Mouse (Mus musculus): ENCODE results near the gene Mturn. TPM values are rescaled to one million over a fixed set of nuclear protein-coding genes. Genes with fewer than 3 reads are reported as not detected.

Mturn gene
- polyA plus RNA-seq, 1 experiment from 2014 or later: 5.0 TPM

GRCm38 (mm10) chr6:54691368-54692116, 10.1 kb downstream of the Mturn start:
- no peak overlapping the region for H3K4me3 ChIP-seq (ENCODE audit: low read length)
- no peaks in the 10 kb centered on the region for H3K27me3 ChIP-seq (ENCODE audit: control insufficient read depth, insufficient read depth, low read depth, low read length)
- H3K27ac ChIP-seq (ENCODE audit: low read length): no peak overlapping the region
- H3K36me3 ChIP-seq (ENCODE audit: control insufficient read depth, insufficient read depth, low read length): no peaks in the 10 kb centered on the region
- H3K4me1 ChIP-seq (replicated peaks; ENCODE audit: control insufficient read depth, insufficient read depth, low read length): no peaks in the 10 kb centered on the region
- H3K9ac ChIP-seq (ENCODE audit: low read length): no peak overlapping the region
- no peak for ATAC-seq (ENCODE audit: low read depth)
- no peaks in the 10 kb centered on the region for H3K9me3 ChIP-seq (ENCODE audit: control insufficient read depth, low read length)
- WGBS: 60% methylated on average over 14 of the region's 14 CpGs
- no peak overlapping the region for H3K4me2 ChIP-seq (ENCODE audit: low read depth, low read length)

- no peaks in the 10 kb centered on the region for H3K9me3 ChIP-seq (ENCODE audit: control insufficient read depth, low read length)
- 73% methylated on average over 1 of the region's 1 CpGs for WGBS
- H3K27me3 ChIP-seq (ENCODE audit: control insufficient read depth, insufficient read depth, low read depth, low read length): no peaks in the 10 kb centered on the region
- H3K4me2 ChIP-seq (ENCODE audit: low read depth, low read length): no peak overlapping the region
- ATAC-seq (ENCODE audit: low read depth): no peak
- no peak overlapping the region for H3K4me3 ChIP-seq (ENCODE audit: low read length)
- H3K9ac ChIP-seq (ENCODE audit: low read length): no peak overlapping the region
- H3K36me3 ChIP-seq (ENCODE audit: control insufficient read depth, insufficient read depth, low read length): no peaks in the 10 kb centered on the region
- H3K4me1 ChIP-seq (replicated peaks; ENCODE audit: control insufficient read depth, insufficient read depth, low read length): no peaks in the 10 kb centered on the region
- H3K27ac ChIP-seq (ENCODE audit: low read length): no peak overlapping the region
Observed at GRCm38 (mm10) chr6:54692201-54692600, 10.8 kb downstream of the Mturn start.

GRCm38 (mm10) chr6:54693286-54693685, 11.9 kb downstream of the Mturn start:
- Histone ChIP-seq H3K27me3 (ENCODE audit: control insufficient read depth, insufficient read depth, low read depth, low read length) (no peaks in the 10 kb centered on the region), H3K27ac (ENCODE audit: low read length) (no peak overlapping the region), H3K4me3 (ENCODE audit: low read length) (no peak overlapping the region), H3K4me1 (replicated peaks; ENCODE audit: control insufficient read depth, insufficient read depth, low read length) (no peaks in the 10 kb centered on the region), H3K9ac (ENCODE audit: low read length) (no peak overlapping the region), H3K9me3 (ENCODE audit: control insufficient read depth, low read length) (no peaks in the 10 kb centered on the region), H3K4me2 (ENCODE audit: low read depth, low read length) (no peak overlapping the region), H3K36me3 (ENCODE audit: control insufficient read depth, insufficient read depth, low read length) (no peaks in the 10 kb centered on the region)
- 89% methylated on average over 6 of the region's 6 CpGs for WGBS
- no peak for ATAC-seq (ENCODE audit: low read depth)

GRCm38 (mm10) chr6:54698691-54699476, 17.5 kb downstream of the Mturn start:
- ATAC-seq (ENCODE audit: low read depth): peak; percentile 52; the same call in 1 of the 2 replicates
- WGBS: 5% methylated on average over 24 of the region's 24 CpGs
- no peaks in the 10 kb centered on the region for H3K36me3 ChIP-seq (ENCODE audit: control insufficient read depth, insufficient read depth, low read length)
- peak overlapping the region; percentile 68 for H3K9ac ChIP-seq (ENCODE audit: low read length)
- no peak overlapping the region for H3K27ac ChIP-seq (ENCODE audit: low read length)
- H3K4me3 ChIP-seq (ENCODE audit: low read length): peak overlapping the region; percentile 58
- H3K4me1 ChIP-seq (replicated peaks; ENCODE audit: control insufficient read depth, insufficient read depth, low read length): peaks cover 3% of the 10 kb centered on the region; the same call in 1 of the 2 replicates
- no peaks in the 10 kb centered on the region for H3K9me3 ChIP-seq (ENCODE audit: control insufficient read depth, low read length)
- peaks cover 13% of the 10 kb centered on the region for H3K27me3 ChIP-seq (ENCODE audit: control insufficient read depth, insufficient read depth, low read depth, low read length)
- H3K4me2 ChIP-seq (ENCODE audit: low read depth, low read length): peak overlapping the region; percentile 100

- Histone ChIP-seq H3K4me3 (ENCODE audit: low read length) (peak overlapping the region; percentile 58), H3K27me3 (ENCODE audit: control insufficient read depth, insufficient read depth, low read depth, low read length) (peaks cover 20% of the 10 kb centered on the region), H3K9me3 (ENCODE audit: control insufficient read depth, low read length) (no peaks in the 10 kb centered on the region), H3K27ac (ENCODE audit: low read length) (no peak overlapping the region), H3K9ac (ENCODE audit: low read length) (peak overlapping the region; percentile 68), H3K4me1 (replicated peaks; ENCODE audit: control insufficient read depth, insufficient read depth, low read length) (peaks cover 3% of the 10 kb centered on the region; the same call in 1 of the 2 replicates), H3K36me3 (ENCODE audit: control insufficient read depth, insufficient read depth, low read length) (no peaks in the 10 kb centered on the region), H3K4me2 (ENCODE audit: low read depth, low read length) (peak overlapping the region; percentile 100)
- ATAC-seq (ENCODE audit: low read depth): peak; percentile 91
- WGBS: 2% methylated on average over 19 of the region's 19 CpGs
Observed at GRCm38 (mm10) chr6:54699477-54700056, 18.1 kb downstream of the Mturn start.

- 89% methylated on average over 2 of the region's 2 CpGs for WGBS
- no peak for ATAC-seq (ENCODE audit: low read depth)
Observed at GRCm38 (mm10) chr6:54700516-54700915, 19.1 kb downstream of the Mturn start.

GRCm38 (mm10) chr6:54701901-54702300, 20.5 kb downstream of the Mturn start:
- Histone ChIP-seq H3K9ac (ENCODE audit: low read length) (no peak overlapping the region), H3K27ac (ENCODE audit: low read length) (no peak overlapping the region), H3K4me3 (ENCODE audit: low read length) (no peak overlapping the region), H3K4me1 (replicated peaks; ENCODE audit: control insufficient read depth, insufficient read depth, low read length) (peaks cover 7% of the 10 kb centered on the region; the same call in 1 of the 2 replicates), H3K9me3 (ENCODE audit: control insufficient read depth, low read length) (no peaks in the 10 kb centered on the region), H3K4me2 (ENCODE audit: low read depth, low read length) (no peak overlapping the region), H3K36me3 (ENCODE audit: control insufficient read depth, insufficient read depth, low read length) (no peaks in the 10 kb centered on the region), H3K27me3 (ENCODE audit: control insufficient read depth, insufficient read depth, low read depth, low read length) (peaks cover 22% of the 10 kb centered on the region)
- no peak for ATAC-seq (ENCODE audit: low read depth)
- 53% methylated on average over 9 of the region's 9 CpGs for WGBS

More at GRCm38 (mm10) chr6:54700516-54700915, 19.1 kb downstream of the Mturn start:
- H3K4me2 ChIP-seq (ENCODE audit: low read depth, low read length): no peak overlapping the region
- no peak overlapping the region for H3K9ac ChIP-seq (ENCODE audit: low read length)
- H3K36me3 ChIP-seq (ENCODE audit: control insufficient read depth, insufficient read depth, low read length): no peaks in the 10 kb centered on the region
- H3K9me3 ChIP-seq (ENCODE audit: control insufficient read depth, low read length): no peaks in the 10 kb centered on the region
- no peak overlapping the region for H3K4me3 ChIP-seq (ENCODE audit: low read length)
- H3K27me3 ChIP-seq (ENCODE audit: control insufficient read depth, insufficient read depth, low read depth, low read length): peaks cover 22% of the 10 kb centered on the region
- H3K27ac ChIP-seq (ENCODE audit: low read length): no peak overlapping the region
- peaks cover 5% of the 10 kb centered on the region; the same call in 1 of the 2 replicates for H3K4me1 ChIP-seq (replicated peaks; ENCODE audit: control insufficient read depth, insufficient read depth, low read length)

- ATAC-seq (ENCODE audit: low read depth): no peak
- Histone ChIP-seq H3K27ac (ENCODE audit: low read length) (no peak overlapping the region), H3K27me3 (ENCODE audit: control insufficient read depth, insufficient read depth, low read depth, low read length) (peaks cover 22% of the 10 kb centered on the region), H3K4me2 (ENCODE audit: low read depth, low read length) (no peak overlapping the region), H3K9ac (ENCODE audit: low read length) (no peak overlapping the region), H3K36me3 (ENCODE audit: control insufficient read depth, insufficient read depth, low read length) (no peaks in the 10 kb centered on the region), H3K4me3 (ENCODE audit: low read length) (no peak overlapping the region), H3K4me1 (replicated peaks; ENCODE audit: control insufficient read depth, insufficient read depth, low read length) (peaks cover 4% of the 10 kb centered on the region; the same call in 1 of the 2 replicates), H3K9me3 (ENCODE audit: control insufficient read depth, low read length) (no peaks in the 10 kb centered on the region)
- 23% methylated on average over 14 of the region's 14 CpGs for WGBS
Observed at GRCm38 (mm10) chr6:54703633-54704538, 22.5 kb downstream of the Mturn start.
